Comparison of ENCODE assay signal across 8 mouse cellular contexts in genomic region chr4:45972951-45973350, GRCm38 (mm10). TPM values are rescaled to one million over a fixed set of nuclear protein-coding genes. Genes with fewer than 3 reads are reported as not detected.
DNase-seq lines count a peak whose midpoint lies in the region; ATAC-seq and TF ChIP-seq lines count a peak whose summit lies in the region.

No protein-coding gene starts in this region.

- no peaks in the 10 kb centered on the region; the same call in 1 of the 2 replicates for H3K4me1 ChIP-seq in kidney, embryonic 14.5 days (ENCODE audit: control insufficient read depth, insufficient read depth, low read length)
- H3K4me1 ChIP-seq in MEL (ENCODE audit: control insufficient read depth in 1 of 2, insufficient read depth in 2 of 2, low read length in 2 of 2), result peaks cover 4 to 9% of the 10 kb centered on the region in 2 experiments; a peak in 3 of 4 replicates
- H3K4me1 ChIP-seq in forebrain, postnatal 0 days (ENCODE audit: insufficient read depth), result no peaks in the 10 kb centered on the region
- H3K4me1 ChIP-seq in midbrain, embryonic 10.5 days, result peaks cover 60% of the 10 kb centered on the region

- peak overlapping the region; percentile 81 for H3K4me2 ChIP-seq in kidney, embryonic 14.5 days (replicated peaks; ENCODE audit: low read depth, low read length)
- H3K4me2 ChIP-seq in forebrain, postnatal 0 days (ENCODE audit: low read depth), result peak overlapping the region; percentile 92

- H3K9ac ChIP-seq in kidney, embryonic 14.5 days (ENCODE audit: low read depth, low read length), result peak overlapping the region; percentile 58
- peak overlapping the region; percentile 79 for H3K9ac ChIP-seq in MEL (ENCODE audit: control insufficient read depth, low read depth, low read length, poor library complexity, severe bottlenecking)
- H3K9ac ChIP-seq in forebrain, postnatal 0 days, result peak overlapping the region; percentile 69

- no peaks in the 10 kb centered on the region for H3K36me3 ChIP-seq in kidney, embryonic 14.5 days (ENCODE audit: control insufficient read depth, insufficient read depth, low read length)
- peaks cover 0 to 12% of the 10 kb centered on the region in 2 experiments; a peak in 2 of 4 replicates for H3K36me3 ChIP-seq in MEL (ENCODE audit: control insufficient read depth in 1 of 2, insufficient read depth in 2 of 2, low read length in 2 of 2)
- H3K36me3 ChIP-seq in forebrain, postnatal 0 days (ENCODE audit: insufficient read depth), result no peaks in the 10 kb centered on the region
- H3K36me3 ChIP-seq in midbrain, embryonic 10.5 days, result no peaks in the 10 kb centered on the region

- ATAC-seq in kidney, embryonic 14.5 days (ENCODE audit: low FRiP score, low TSS enrichment), result no peak
- no peak for ATAC-seq in forebrain, postnatal 0 days

- no peaks in the 10 kb centered on the region for H3K9me3 ChIP-seq in kidney, embryonic 14.5 days (ENCODE audit: control insufficient read depth, low read length)
- no peaks in the 10 kb centered on the region for H3K9me3 ChIP-seq in MEL (replicated peaks; ENCODE audit: insufficient read depth, low read length)
- H3K9me3 ChIP-seq in forebrain, postnatal 0 days (ENCODE audit: low read length), result no peaks in the 10 kb centered on the region
- H3K9me3 ChIP-seq in midbrain, embryonic 10.5 days (replicated peaks), result no peaks in the 10 kb centered on the region

- H3K27ac ChIP-seq in kidney, embryonic 14.5 days (ENCODE audit: low read depth, low read length), result no peak overlapping the region
- H3K27ac ChIP-seq in MEL (ENCODE audit: control insufficient read depth, low read depth, low read length), result no peak overlapping the region
- H3K27ac ChIP-seq in forebrain, postnatal 0 days (ENCODE audit: low read depth, low read length), result no peak overlapping the region
- peak overlapping the region; percentile 78; the same call in 1 of the 2 replicates for H3K27ac ChIP-seq in midbrain, embryonic 10.5 days (replicated peaks)

- TF ChIP-seq RAD21 in MEL (IDR thresholded peaks at IDR 0.05; ENCODE audit: low read depth, low read length), result no peak

- TF ChIP-seq EP300 in MEL (IDR thresholded peaks at IDR 0.05; ENCODE audit: low read depth in 1 of 2, low read length in 2 of 2), result no peak

- no peak for TF ChIP-seq POLR2A in MEL (IDR thresholded peaks at IDR 0.05; ENCODE audit: control insufficient read depth in 1 of 2, insufficient read depth in 1 of 2, low read depth in 1 of 2, low read length in 2 of 2, poor library complexity in 1 of 2)

- 35% methylated on average over 9 of the region's 9 CpGs for WGBS in kidney, embryonic 14.5 days
- 13% methylated on average over 9 of the region's 9 CpGs for WGBS in forebrain, postnatal 0 days
- WGBS in midbrain, embryonic 10.5 days, result 22% methylated on average over 9 of the region's 9 CpGs

- 0 out of 2 replicates have a peak, but pooled peaks cover 4% of the 10 kb centered on the region for H3K27me3 ChIP-seq in kidney, embryonic 14.5 days (ENCODE audit: control insufficient read depth, insufficient read depth, low read length)
- no peaks in the 10 kb centered on the region for H3K27me3 ChIP-seq in MEL (ENCODE audit: control insufficient read depth in 1 of 2, insufficient read depth in 2 of 2, low read length in 2 of 2)
- H3K27me3 ChIP-seq in forebrain, postnatal 0 days (ENCODE audit: insufficient read depth, low read length), result no peaks in the 10 kb centered on the region
- peaks cover 53% of the 10 kb centered on the region for H3K27me3 ChIP-seq in midbrain, embryonic 10.5 days (ENCODE audit: low read depth, poor library complexity, severe bottlenecking)

- peak overlapping the region; percentile 56 for H3K4me3 ChIP-seq in kidney, embryonic 14.5 days (ENCODE audit: low read length)
- peak overlapping the region; percentile 67 to 70 for H3K4me3 ChIP-seq in MEL (ENCODE audit: control insufficient read depth in 1 of 2, insufficient read depth in 1 of 2, low read depth in 2 of 2, low read length in 2 of 2)
- peak overlapping the region; percentile 83 for H3K4me3 ChIP-seq in forebrain, postnatal 0 days (ENCODE audit: low read depth, low read length)
- H3K4me3 ChIP-seq in midbrain, embryonic 10.5 days, result peak overlapping the region; percentile 86

- TF ChIP-seq CTCF in MEL (IDR thresholded peaks at IDR 0.05 in 2 of 3, conservative IDR thresholded peaks at IDR 0.05 in 1 of 3; ENCODE audit: control insufficient read depth in 1 of 3, insufficient read depth in 1 of 3, low read depth in 2 of 3, low read length in 3 of 3, poor library complexity in 1 of 3, severe bottlenecking in 1 of 3), result no peak
- TF ChIP-seq CTCF in forebrain, postnatal 0 days (IDR thresholded peaks at IDR 0.05; ENCODE audit: low read depth), result no peak

- DNase-seq in kidney, adult 11 months, result no peak
- DNase-seq in MEL (ENCODE audit: low read depth, low spot score) (no peak), adipocyte (ENCODE audit: low spot score) (no peak)
- DNase-seq in forebrain, postnatal 0 days, result no peak
- DNase-seq in midbrain, embryonic 10.5 days (ENCODE audit: low spot score), result no peak
- DNase-seq in cerebellum, postnatal 36 days, result no peak
- no peak for DNase-seq in ovary, postnatal 14 days (ENCODE audit: low spot score)

- no peaks in the 10 kb centered on the region for H3K79me2 ChIP-seq in MEL (ENCODE audit: control insufficient read depth, insufficient read depth, low read length, poor library complexity)

TF ChIP-seq in MEL, 35 proteins besides CTCF, POLR2A, EP300 and RAD21:
- TF ChIP-seq CHD2 (IDR thresholded peaks at IDR 0.05; ENCODE audit: low read length), result no peak
- no peak for TF ChIP-seq NELFE (IDR thresholded peaks at IDR 0.05; ENCODE audit: low read depth, low read length)
- TF ChIP-seq E2F4 (IDR thresholded peaks at IDR 0.05; ENCODE audit: borderline replicate concordance, low read depth, low read length), result no peak
- no peak for TF ChIP-seq TCF12 (IDR thresholded peaks at IDR 0.05; ENCODE audit: low read depth, low read length)
- no peak for TF ChIP-seq USF2 (IDR thresholded peaks at IDR 0.05; ENCODE audit: borderline replicate concordance in 1 of 2, insufficient read depth in 1 of 2, low read depth in 1 of 2, low read length in 2 of 2)
- no peak for TF ChIP-seq JUND (IDR thresholded peaks at IDR 0.05; ENCODE audit: low read depth, low read length)
- no peak for TF ChIP-seq SMC3 (IDR thresholded peaks at IDR 0.05; ENCODE audit: low read depth, low read length)
- no peak for TF ChIP-seq TAL1 (IDR thresholded peaks at IDR 0.05; ENCODE audit: low read length)

RNA-seq across cellular contexts. Expression of gene Tdrd7, which starts 7.8 kb away (rescaled TPM):
- 8.8 and 19.0 TPM in 2 replicates for polyA plus RNA-seq in kidney, embryonic 14.5 days (2014; fragmentation: Nextera tagmentation; extraction: Ambion mirVana)
- 11.8 and 11.9 TPM in 2 replicates for total RNA-seq in MEL (2012; rRNA removed)
- 1 to 10 TPM in 1 of 2 experiments, not detected in 1; 7.7 TPM for polyA plus RNA-seq in MEL (2012; ENCODE audit: insufficient read depth in 1 of 2, insufficient read length in 2 of 2, low read depth in 1 of 2, low replicate concordance in 2 of 2, missing spikeins in 1 of 2)
- total RNA-seq in forebrain, postnatal 0 days (2014; rRNA removed), result 27.9 and 39.1 TPM in 2 replicates
- 15.1 and 21.3 TPM in 2 replicates for polyA plus RNA-seq in forebrain, postnatal 0 days (2015; fragmentation: Nextera tagmentation; extraction: Ambion mirVana)
- 10.4 and 10.9 TPM in 2 replicates for polyA plus RNA-seq in midbrain, embryonic 10.5 days (2016; fragmentation: Nextera tagmentation; extraction: Ambion mirVana)
